Mouse (Mus musculus): ENCODE measurements around the gene Mccc1.
A peak's percentile ranks its signal among the peaks of the same experiment; 100 is the strongest.

Gene Mccc1

DNA sequence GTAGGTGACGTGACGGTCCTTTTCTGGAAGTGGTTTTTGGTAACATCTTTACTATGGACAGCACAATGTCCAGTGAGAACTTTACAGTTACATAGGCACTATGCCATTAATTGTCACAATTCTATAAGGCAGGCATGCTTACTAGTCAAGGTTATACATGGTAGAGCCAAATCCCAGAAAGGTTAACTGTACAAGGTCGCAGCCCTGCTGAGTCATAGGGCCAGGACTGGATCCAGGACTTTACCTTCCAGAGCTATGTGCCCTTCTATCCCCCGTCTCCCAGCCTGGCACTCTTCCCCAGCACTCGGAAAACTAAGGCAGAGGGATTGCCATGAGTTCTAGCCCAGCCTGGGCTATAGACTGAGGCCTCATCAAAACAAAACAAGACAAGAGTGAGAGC, 36.6 kb downstream of the Mccc1 start:
- DNase-seq = no peak

GRCm38 (mm10) chr3:35963401-35963800, 37.1 kb downstream of the Mccc1 start:
- DNase-seq = no peak

DNA sequence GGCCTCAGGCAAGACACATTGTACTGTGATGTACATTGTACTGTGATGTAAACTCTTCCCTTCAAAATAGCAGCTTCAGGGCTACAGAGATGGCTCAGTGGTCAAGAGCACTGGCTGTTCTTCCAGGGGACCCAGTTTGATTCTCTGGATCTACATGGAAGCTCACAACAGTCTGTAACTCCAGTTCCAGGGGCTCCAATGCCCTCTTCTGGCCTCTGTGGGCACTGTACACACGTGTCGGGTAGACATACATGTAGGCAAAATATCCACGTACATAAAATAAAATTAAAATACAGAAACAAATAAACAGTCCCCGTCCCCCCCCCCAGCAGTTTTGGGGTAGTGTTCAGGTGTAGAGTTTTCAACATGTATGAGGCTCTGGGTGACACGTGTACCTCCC, 37.5 kb downstream of the Mccc1 start:
- DNase-seq = no peak

DNA sequence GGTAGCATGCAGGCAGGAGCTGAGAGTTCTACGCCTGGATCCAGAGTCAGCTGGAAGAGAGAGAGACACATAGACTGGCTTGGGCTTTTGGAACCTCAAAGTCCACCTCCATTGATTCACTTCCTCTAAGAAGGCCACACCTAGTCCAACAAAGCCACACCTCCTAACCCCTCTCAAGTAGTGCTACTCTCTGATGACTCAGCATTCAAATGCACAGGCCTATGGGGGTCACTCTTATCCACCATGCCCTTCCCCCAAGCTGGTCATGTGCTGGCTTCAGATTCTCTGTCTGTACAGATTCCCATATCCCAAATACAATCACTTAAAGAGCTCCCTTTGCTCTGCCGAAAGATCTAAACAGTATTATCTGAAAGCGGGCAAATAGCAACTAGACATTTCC, 43.2 kb downstream of the Mccc1 start:
- no peak for DNase-seq

- DNase-seq = no peak
Observed at GRCm38 (mm10) chr3:35954901-35955575, 45.4 kb downstream of the Mccc1 start.

- DNase-seq = no peak
Observed at GRCm38 (mm10) chr3:35953816-35954215, 46.7 kb downstream of the Mccc1 start.

DNA sequence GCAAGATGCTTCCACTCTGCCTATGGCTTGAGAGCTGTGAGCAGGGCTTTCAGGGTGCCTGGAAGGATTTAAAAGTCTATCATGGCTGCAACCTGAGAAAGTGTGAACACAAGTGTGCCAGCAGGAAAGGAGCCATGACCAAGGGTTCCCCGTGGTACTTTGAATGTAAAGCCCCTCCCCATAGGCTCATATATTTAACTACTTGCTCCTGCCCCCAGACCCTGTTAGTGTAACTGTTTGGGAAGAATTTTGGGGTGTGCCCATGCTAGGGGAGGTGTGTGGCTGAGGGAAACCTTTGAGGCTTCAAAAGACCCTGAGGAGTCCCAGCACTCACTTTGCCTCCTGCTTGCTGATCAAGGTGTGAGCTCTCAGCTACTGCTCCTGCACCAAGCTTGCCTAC, 47.3 kb downstream of the Mccc1 start:
- DNase-seq = no peak

DNA sequence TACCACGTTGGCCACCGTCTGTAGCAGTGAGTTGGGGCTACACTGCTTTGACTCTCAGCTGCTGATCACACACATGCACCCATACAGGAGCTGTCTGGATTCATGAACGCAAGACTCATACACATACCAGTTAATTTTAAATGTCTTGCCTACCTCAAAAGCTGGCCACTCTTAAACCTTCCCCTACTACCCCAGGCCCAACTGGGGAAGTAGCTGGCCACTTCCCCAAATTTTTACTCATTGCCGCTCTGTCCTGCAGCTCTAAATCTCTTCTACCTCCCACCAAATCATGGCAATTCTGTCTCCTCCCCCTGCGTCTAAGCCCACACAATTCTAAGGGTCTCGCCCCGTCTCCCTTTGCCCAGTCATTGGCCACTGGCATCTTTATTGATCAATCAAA, 52.3 kb downstream of the Mccc1 start:
- no peak for DNase-seq

GRCm38 (mm10) chr3:35940520-35941135, 59.9 kb downstream of the Mccc1 start:
- no peak for DNase-seq

GRCm38 (mm10) chr3:35940047-35940446, 60.4 kb downstream of the Mccc1 start:
- DNase-seq = no peak

- DNase-seq = no peak
Observed at GRCm38 (mm10) chr3:35937345-35937744, 63.1 kb downstream of the Mccc1 start, which contains the start of gene Dcun1d1. Gene Dcun1d1, minus strand, starts transcription at chr3:35937445.

GRCm38 (mm10) chr3:35933405-35933777, 67.1 kb downstream of the Mccc1 start:
- peak; percentile 74 for DNase-seq

DNA sequence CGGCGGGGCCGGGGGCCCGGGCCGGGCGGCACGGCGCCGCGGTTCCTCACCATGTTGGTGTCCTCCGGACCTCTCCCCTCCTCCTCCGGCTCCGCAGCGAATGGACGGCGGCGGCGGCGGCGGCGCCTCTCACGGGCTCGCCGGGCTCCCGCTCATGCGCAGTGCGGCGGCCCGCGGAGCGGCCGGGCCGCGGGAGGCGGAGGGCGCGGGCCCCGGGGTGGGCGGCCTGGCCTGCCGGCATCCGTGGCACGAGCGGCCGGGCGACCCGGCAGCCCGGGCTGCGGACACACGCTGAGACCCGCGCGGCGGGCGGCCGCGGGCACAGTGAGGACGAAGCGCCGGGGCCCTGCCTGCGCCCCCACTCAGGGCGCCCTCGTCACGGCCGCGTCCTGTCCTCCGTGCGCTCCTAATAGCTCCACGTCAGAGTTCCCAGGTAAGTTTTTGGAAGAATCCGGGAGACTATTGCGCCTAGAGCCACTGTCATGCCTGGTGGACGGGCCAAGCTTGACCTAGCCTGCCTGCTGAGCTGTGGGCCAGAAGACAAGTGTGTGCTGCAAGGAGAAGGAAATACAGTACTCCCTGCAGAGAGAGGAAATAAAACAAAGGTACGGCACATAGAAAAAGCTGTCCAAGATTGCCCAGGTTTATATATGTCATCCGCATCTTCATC, 67.6 kb downstream of the Mccc1 start:
- peak; percentile 88 for DNase-seq

GRCm38 (mm10) chr3:35931896-35932727, 68.4 kb downstream of the Mccc1 start:
- peak; percentile 57 for DNase-seq

DNA sequence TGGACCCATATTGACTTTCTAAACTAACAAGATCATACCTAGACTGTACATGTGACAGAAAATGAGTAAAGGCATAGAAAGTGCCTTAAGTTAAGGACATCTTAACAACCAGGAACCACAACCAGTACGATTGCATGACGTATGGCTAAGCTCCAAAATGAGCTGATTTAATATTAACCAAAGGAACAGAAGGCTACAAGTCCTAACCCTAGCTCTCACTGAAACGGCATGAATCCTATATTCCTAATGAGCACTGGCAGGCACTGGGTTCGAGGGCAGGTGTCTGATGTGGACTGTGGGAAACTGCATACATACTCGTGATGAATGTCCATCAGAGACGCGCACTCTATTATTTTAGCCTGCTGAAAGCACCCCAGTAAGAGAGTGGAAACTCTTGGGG, 69.1 kb downstream of the Mccc1 start:
- no peak for DNase-seq

DNA sequence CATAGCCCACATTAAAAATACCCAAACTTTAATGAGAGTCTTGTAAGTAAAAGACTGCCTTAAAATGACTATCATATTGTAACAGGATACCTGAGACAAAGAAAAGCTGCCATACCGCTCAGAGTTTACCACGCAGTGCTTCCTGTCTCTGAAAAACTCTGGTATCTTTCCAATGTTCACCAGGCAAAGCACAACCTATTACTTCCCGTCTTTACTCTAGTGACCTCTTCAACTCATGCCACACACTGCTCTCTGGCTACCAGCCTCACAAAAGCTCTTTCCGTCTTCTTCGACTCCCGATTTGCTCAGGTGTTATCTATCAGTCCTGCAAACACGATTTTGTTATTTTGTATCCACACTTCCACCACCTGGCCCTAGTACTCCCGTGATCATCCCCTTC, 70.6 kb downstream of the Mccc1 start:
- no peak for DNase-seq

GRCm38 (mm10) chr3:35929406-35929805, 71.1 kb downstream of the Mccc1 start:
- no peak for DNase-seq

GRCm38 (mm10) chr3:35925852-35926251, 74.6 kb downstream of the Mccc1 start:
- DNase-seq = no peak

DNA sequence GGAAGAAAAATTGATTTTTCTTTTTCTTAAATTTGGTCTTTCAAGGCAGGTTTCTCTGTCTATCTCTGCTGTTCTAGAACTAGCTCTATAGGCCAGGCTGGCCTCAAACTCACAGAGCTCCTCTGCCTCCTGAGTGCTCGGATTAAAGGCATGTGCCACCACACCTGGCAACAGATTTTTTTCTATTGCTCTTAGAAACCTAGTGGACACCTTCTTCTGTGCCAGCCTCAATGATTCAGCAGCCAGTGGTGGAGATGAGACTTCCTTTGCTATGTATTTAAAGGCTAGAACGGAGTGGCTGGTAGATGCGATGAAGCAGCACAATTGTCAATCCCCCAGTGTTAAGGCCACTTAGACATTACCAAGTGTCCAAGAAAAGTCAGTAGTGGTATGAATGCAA, 76.5 kb downstream of the Mccc1 start:
- no peak for DNase-seq

- DNase-seq = no peak
Observed at GRCm38 (mm10) chr3:35923495-35923894, 77.0 kb downstream of the Mccc1 start.

GRCm38 (mm10) chr3:35922522-35922921, 78.0 kb downstream of the Mccc1 start:
- no peak for DNase-seq

- no peak for DNase-seq
Observed at GRCm38 (mm10) chr3:35918229-35918628, 82.2 kb downstream of the Mccc1 start.
